Mouse (Mus musculus) thymus, adult 2 months (tissue): ENCODE data around the gene Tubb3.

ENCODE experiments used
- CTCF ChIP-seq: fragments of 200-500 bp; IDR thresholded peaks from 2 replicates; pipeline ENCODE4 v1.5.1; 2012; ENCODE audit warnings: mild to moderate bottlenecking, control low read depth, low read length, moderate library complexity, borderline replicate concordance; ENCODE audit not compliant: control insufficient read depth, poor library complexity, insufficient read depth; ENCODE audit errors: extremely low read depth
- POLR2A ChIP-seq: fragments of 200-500 bp; IDR thresholded peaks from 2 replicates; pipeline ENCODE4 v1.6.1; 2012; ENCODE audit warnings: mild to moderate bottlenecking, low read length, control low read depth, moderate library complexity; ENCODE audit not compliant: control insufficient read depth, poor library complexity, insufficient read depth; ENCODE audit errors: extremely low read depth

DNA sequence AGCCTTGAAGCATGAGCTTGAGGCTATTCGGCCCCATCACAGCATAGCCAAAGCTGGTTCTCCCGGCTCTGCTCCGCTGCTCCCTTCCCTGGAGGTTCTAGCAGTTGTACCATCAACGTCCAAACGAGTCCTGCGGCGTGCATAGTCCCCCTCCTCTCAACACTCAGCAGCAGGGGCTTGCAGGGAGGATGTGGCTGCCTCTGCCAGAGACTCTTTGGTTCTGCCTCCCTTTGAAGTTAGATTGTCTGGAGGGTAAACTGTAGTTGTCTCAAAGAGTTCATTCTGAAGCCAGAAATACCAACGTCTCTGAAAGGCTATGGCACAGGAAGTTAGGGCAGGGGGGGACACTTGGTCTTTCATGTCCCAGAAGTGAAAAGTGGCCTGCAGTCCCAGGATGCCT lies 6.7 kb upstream of the Tubb3 start:
- TF ChIP-seq POLR2A (no peak), CTCF (no peak)
